Mouse (Mus musculus) erythroid progenitor cell, adult 5-6 weeks (primary cell): ENCODE results near the gene Per2. TPM values are rescaled to one million over a fixed set of nuclear protein-coding genes. Genes with fewer than 3 reads are reported as not detected.

ENCODE experiments used
- ATAC-seq: replicated peaks from 2 replicates; pipeline ENCODE4 v1.8.0; 2016; ENCODE audit warnings: moderate number of reproducible peaks, mild to moderate bottlenecking, moderate TSS enrichment, inconsistent platforms; ENCODE audit not compliant: poor library complexity, low FRiP score, severe bottlenecking
- total RNA-seq, 2 experiments: library from RNA; stranded (forward) in 1 of 2; stranded (reverse) in 1 of 2; fragments of 150-400 nt in 1 of 2; fragments of 186-747, 209-891 nt in 1 of 2; gene quantifications; 2 replicates each; pipeline versions ENCODE4 v1.2.3 to v1.2.4; 2015 to 2017; ENCODE audit warnings: low replicate concordance in 2 of 2

Per2 gene
- total RNA-seq, 2 experiments from 2014 or later = 0.45 to 1.3 TPM

DNA sequence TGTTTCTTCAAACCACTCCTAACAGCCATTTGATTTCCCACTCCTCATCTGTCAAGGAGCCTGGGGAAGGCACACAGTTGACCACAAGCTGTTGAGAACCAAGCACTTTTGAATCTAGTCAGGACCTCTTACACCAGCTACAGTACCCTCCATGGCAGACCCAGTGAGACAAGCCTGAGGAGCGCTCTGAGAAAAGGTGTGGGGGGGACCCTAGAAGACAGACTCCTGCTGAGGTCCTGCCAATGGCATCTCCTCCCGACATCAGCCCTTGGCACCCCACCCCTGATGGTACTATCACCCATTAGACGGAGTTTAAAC lies 22.1 kb downstream of the Per2 start:
- no peak for ATAC-seq

DNA sequence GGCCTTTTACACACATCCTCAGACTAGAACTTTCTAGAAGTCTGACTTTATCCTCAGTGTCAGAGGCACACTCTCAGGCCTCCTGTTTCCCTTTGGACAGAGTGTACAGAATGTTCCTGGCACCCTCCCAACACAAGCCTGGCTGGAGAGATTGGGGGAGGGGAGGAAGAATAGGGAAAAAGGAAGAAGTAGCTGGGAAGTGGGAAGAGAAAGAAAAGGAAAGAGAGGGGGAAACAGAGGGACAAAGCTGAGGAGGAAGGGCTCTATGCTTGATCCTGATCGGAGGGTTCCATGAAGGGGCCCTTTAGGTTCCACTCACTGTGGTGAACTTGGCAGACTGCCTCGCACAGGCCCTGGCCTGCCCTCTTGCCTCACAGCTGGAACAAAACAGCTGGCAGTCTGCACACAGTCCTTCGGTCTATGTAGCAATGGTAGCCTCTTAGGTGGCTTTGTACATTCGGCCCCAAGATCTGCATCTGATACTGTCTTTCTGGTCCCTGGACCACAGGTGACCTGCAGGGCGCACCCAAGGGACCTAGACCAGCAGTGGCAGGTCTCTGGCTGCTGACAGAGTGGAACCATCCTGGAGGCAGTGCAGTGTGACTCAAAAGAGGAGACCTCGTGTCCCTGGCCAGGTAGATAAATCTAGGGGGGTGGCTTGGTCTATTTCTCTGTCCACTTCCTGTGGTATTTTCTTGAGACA lies 22.6 kb downstream of the Per2 start:
- no peak for ATAC-seq

DNA sequence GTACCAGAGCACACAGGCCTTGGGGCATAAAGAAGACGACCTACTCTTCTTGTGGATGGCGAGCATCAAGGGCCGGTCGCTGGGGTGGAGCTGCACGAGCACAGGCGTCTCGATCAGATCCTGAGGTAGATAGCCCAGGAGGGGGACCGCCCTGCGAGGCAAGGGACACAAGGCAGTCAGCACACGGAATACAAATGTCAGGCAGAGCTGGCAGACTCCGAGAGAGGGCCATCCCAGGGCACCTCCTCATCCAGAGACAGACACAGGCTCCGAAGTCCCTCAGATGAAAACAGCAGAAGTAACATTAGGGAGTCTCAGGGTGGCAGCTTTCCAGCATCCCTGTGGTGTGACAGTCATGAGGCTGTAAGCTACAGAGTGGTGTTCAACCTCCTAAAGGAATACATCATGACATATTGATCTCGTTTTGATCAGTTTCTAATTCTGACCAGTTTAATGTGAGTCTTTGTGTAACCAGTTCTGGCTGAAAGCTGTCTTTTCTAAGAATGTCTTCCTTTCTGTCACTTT lies 23.5 kb downstream of the Per2 start:
- ATAC-seq = no peak

DNA sequence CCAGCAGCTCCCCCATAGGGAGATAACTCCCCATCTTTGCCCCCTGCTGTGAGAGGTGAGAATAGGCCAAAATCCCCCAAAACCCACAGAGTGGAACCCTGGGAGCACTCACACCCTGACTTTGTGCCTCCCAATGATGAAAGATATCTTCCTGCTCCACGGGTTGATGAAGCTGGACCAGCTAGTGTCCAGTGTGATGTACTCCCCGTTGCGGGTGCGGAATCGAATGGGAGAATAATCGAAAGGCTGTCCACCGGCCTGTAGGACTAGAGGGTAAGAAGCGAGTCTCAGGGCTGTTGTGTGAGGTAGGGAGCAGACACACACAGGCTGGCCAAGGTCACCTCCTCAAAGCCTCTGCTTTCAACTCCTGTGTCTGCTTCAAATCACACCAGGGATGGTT lies 24.2 kb downstream of the Per2 start:
- no peak for ATAC-seq

DNA sequence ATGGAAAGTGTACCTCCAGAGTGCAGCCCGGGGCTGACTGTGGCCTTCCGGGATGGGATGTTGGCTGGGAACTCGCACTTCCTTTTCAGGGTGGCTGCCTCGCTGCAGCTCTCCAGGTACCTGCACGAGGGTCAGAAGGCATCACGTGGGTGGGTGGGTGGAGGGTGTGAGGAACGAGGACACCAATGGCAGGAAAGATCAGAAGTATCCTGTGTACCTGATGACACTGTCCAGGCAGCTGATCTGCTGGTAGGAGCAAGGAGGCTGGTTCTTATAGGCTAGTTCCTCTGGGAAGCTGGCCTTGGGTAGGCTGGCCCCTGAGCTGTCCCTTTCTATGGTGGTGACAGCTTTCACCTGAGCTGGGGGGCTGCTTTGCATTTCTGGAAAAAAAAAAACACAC lies 28.4 kb downstream of the Per2 start:
- no peak for ATAC-seq

DNA sequence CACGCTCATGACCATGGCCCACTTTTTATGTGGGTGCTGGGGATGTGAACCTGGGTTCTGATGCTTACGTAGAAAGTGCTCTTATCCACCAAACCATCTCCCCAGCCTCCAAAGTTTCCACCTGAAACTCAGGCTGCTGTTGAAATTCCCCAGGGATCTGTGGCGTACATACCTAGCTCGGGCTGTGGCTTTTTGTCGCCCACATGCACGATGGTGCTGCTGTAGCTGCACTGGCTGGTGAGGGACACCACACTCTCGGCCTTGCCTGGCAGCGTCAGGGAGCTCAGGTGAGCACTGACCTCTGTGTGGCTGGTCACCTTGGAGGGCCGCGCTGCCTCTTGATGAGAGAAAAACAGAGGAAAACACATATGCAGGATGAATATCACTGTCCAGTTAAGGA lies 29.9 kb downstream of the Per2 start:
- no peak for ATAC-seq

DNA sequence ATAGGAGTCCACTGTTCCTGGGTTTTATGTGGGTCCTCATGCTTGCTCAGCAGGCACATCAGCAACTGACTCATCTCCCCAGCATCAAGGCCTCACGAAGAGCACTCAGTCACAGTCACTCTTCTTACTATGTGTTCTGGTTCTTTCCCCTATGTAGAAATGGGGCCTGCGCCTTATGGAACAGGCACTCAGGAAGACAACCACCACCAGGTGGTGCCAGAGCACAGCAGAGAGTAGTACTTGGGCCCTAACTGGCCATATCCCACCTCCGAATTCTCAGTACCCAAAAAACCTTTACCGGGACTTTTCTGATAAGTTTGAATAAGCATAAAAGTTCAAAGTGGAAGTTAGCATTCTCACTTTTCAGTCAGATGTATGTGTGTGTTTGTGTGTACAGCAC lies 30.5 kb downstream of the Per2 start:
- peak; percentile 62; the same call in 1 of the 2 replicates for ATAC-seq

DNA sequence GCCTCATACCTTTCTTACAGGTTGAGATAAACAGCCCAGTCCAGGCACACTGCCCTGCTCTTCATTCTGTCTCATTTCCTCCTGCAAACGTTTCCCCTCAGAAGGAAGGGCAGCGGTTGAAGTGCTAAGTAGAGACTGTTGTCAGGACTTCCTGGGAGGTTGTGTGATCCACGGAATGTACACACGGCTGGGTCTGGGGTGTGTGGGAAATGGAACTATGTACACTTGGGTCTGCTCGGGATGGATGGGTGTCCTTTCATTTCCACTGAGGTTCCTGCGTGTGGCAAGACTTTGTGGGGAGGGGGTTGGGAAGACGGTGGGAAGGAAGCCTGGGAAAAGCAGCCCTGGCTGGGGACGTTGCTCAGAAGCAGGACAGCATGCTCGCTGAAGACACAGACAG lies 32.7 kb downstream of the Per2 start:
- ATAC-seq = no peak

DNA sequence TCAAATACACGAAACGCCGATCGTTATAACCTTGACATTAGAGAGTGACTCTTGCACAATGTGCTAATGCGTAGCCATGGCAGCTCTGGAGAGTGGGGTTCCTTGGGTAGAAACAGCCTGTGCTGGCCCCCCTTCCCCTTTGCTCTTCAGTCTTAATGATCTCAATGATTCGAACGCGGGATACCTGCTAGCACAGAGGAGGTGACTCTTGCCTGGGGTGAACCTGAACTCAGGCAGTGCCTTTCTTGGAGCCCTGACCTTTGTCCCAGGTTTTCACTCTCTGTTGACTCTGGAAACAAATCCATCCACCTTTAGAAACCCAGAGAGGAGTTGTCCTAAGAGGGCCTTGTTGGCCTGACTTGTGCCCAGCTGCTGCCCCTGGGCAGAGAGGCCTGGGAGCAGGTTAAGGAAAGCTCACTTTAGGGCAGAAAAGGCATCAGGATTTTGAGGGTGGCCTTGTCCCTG lies 38.5 kb downstream of the Per2 start:
- no peak for ATAC-seq

DNA sequence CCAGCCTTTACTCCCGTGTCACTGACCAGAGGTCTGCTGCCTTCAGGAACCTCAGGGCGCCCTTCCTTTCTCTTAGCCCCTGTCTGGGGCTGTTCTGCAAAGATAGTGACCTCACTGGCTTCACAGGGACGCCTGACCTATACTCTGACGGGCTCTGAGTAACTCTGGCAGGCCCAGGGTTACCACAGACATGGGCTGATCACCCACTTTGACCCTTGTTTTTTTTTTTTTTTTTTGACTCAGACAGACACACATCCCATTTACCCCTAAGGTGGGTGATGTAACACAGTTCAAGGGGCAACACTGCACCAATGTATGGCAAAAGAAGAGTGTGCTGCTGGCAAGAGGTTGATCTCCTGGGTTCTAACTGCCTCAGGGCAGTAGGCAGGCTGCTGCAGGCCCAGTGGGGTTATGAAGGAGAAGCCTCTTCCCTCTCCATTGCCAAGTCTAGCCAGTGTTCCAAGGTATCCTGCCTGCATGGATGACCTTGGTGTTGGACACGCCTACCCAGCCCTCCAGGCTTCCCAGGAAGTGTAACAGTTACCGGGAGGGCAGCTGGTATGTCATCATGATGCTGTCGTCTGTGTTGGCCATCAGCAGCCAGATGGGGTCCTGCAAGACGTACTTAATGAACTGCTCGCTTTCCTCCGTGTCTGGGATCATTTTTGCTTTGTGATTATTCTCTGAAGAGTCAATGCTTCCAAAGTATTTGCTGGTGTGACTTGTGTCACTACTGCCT lies 39.1 kb downstream of the Per2 start:
- no peak for ATAC-seq

DNA sequence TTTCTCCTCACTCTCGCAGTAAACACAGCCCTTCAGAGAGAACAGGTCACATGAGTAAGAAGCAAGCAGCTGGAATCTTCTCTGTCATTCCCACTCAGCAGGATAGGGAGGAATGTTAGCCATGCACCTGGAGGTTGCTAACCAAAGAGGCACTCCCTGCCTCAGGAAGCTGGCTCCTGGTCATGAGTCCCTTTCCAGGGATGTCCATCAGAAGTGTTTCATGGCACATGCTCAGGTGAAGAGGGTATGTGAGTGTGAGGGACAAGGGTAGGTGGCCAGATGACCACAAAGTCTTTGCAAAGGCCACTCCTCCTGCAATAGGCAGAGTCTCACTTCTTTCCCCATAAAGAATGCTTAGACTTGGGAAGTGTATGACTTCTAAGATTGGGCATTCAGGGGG lies 41.1 kb downstream of the Per2 start:
- no peak for ATAC-seq

DNA sequence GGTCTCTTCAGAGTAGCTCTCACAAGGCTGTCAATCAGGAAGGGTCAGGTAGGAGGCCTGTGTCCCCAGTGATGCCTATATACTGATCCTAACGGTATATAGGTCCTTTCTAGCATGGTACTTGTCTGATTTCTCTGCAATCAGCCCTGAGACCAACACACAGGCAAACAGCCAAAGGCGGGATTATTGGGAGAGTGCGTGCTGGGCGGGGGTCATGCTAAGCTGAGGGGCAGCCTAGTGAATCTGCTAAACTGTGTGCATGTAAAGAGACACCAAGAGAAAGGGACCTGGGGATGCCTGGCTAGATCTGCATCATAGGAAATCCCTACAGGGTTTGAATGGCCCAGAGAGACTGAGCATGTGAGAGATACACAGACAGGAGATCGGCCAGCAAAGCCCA lies 43.8 kb downstream of the Per2 start:
- no peak for ATAC-seq

DNA sequence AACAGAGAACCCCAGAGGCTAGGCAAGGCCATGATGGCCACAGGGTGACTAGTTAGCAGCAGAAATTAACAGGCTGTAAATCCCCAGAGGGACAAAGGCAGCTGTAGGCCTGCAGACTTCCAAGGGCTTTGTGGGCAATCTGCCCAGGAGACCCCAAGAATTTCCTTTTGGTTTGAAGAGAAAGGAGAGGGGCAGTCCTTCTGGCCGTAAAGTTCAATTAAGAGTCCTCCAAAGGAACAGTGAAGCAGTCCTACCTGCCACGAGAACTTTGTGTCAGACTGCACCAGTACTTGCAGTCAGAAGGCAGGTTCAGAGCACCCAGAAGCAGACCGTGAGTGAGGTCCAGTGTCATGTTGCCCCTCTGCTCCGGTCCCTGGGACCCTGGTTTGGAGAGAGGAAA lies 44.2 kb downstream of the Per2 start:
- no peak for ATAC-seq

DNA sequence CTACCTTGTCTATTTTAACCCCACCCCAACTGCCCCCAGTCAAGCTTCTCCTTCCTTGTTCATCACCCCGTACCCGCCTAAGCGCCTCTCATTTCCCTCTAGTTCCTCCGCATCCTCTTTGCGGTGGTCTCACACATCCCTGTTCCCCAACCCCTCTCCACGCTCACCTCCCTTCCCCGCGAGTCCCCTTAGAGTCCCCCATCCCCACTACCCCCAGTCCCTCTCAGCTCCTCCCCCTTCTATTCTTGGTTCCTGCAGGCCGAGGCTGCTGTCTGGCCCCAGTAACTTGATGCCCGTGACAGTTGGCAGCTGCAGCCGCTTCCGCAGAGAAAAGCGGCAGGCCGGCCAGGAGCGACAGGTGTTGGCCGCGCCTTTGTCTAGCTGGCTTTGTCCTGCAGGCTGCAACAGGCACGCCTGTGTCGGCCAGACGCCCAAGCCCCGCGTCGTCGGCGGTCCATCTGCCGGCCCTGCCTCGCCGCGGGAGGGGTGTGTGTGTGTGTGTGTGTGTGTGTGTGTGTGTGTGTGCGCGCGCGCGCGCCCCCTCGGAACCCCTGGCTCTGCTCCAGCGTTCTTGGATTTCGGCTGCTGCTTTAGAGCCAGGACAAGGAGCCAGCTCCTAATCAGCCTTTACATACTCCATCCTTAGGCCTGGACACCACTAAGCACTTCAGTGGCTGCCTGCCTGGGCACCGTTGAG lies 45.1 kb downstream of the Per2 start, which contains the start of gene Hes6:
TSS of gene Hes6 (minus strand) at position 141 of the 697 bp plus-strand sequence.
- no peak for ATAC-seq

DNA sequence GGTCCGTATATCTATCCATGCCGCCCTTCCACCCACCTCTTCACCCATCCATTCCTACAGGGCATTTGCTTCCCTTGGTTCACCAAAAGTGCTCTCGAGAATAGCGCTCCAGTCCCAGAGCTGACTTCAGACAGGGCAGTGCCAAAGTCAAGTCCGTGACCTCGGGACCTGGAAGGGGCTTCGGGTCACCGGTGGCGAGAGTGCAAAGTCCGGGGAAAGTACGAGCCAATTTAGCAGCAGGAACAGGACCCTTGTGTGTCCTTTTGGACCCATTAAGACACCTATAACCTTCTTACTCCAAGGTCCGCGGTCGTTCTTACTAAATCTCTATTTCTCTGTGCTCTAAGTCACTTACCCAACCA lies 45.6 kb downstream of the Per2 start:
- ATAC-seq = peak; percentile 47; the same call in 1 of the 2 replicates

DNA sequence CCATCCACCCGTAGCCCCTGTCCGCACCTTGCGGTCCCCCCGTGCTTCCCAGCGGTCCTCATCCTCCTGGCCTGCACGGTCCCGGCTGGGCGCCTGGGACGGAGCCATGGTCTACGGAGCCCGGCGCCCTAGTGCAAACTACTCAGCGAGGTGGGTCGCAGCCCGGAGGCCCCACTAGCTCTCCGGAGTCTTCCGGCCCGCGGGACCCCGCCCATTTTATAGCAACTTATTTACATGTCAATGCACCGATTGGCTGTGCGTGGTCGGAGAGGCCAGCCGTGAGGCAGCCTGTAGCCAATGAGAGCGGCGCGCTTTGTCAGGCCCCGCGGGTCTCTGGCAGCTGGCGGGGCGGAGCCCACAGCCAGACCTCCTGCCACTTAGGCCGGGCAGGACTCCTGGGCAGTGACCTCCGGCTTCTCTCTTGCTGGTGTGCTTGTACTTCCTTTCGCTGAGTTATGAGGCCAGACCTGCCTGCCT lies 46.1 kb downstream of the Per2 start:
- ATAC-seq = peak; percentile 92

DNA sequence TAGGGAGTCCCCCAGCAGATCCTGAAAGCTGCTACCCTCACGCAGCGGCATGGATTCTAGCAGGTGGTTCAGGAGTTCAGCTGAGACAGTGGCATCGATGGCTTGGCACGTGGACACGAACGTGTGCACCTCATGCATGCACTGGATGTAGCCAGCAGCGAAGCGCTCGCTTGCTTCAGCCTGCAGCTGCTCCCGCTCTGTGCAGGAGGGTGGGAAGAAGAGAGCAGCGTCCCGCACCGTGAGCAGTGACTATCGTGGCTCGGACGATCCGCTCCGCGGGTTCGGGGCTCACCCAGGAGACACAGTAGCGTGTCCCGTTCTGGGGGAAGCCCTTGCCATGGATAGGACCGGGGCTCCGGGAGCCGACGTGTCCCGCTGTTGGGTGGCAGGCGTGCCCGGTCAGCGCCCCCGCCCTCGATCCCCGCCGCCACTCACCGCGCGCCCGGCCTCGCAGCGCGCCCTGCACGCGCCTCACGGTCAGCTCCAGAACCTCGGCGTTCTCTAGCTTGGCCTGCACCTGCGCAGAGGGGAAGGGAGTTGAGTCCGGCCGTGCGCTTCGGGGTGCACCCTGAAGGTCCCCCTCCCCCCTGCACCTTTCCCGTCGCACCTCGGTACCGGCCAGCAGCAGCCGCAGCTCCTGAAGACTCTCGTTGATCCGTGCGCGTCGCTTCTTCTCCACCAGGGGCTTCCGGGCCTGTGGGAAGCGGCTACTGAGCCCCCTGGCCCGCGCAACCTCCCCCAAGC lies 46.7 kb downstream of the Per2 start:
- no peak for ATAC-seq

DNA sequence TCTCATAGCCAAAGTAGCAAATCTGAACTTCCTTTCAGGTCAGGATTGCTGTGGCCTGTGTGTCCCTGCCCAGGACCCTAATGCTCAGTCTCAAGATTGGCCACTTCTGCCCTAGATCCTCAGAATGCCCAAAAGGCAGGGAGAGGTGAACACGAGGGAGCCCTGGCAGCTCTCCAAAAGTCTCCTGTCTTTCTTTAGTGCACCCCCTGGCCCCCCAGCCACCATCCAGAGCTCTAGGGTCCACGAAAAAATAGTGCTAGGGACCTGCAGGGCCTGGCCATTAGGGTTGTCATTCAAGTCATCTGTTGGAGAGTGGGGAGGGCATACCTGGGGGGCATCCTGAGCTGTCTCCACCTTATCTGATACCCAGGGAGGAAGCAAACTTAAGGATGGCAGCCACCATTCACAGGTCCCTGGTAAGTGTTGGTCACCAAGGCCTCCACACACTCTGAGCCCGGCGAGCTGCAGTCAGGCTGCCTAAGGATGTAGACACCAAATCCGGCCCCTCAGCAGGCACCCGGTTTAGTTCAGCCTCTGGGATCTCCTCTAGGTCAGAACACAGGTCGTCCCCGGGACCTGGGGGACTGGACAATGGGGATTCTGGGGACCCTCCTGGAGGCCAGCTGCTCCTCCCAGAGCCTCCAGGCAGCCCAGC lies 47.4 kb downstream of the Per2 start:
- no peak for ATAC-seq

DNA sequence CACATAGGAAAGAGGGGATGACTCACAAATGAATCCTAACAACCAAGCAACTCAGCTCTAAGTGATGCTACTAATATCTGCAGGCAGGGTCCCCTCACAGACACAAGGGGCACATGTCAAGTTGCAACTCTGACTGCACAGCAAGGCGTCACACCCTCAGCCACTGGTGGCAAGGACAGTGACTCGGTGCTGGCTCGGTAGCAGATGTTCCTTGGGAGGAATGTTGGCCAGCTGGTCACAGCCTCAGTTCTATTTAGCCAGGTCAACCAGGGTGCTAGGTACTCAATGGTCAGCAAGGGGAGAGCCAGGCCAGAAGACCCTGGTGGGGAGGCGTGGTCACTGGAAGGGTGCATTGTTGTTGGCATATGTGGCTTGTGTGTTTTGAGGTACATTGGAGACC lies 51.3 kb downstream of the Per2 start:
- no peak for ATAC-seq
